In genomic region chr13:12165461-12166058, GRCm38 (mm10) we compare ENCODE assay signal across 16 mouse cellular contexts. TPM values are rescaled to one million over a fixed set of nuclear protein-coding genes. Genes with fewer than 3 reads are reported as not detected.
DNase-seq lines count a peak whose midpoint lies in the region; ATAC-seq and TF ChIP-seq lines count a peak whose summit lies in the region.
"Had no signal": no experiment of that assay in that cellular context is flagged by ENCODE, and none has a peak within 500 bp of the region (broad histone marks: within the 10 kb centered on the region; RNA-seq: fewer than 3 reads in every experiment).

No protein-coding gene starts in this region.

- no peaks in the 10 kb centered on the region for H3K27me3 ChIP-seq in intestine, embryonic 16.5 days (replicated peaks; ENCODE audit: control insufficient read depth, insufficient read depth, low read length)
- H3K27me3 ChIP-seq in intestine, embryonic 15.5 days (replicated peaks), result no peaks in the 10 kb centered on the region
- H3K27me3 ChIP-seq: embryonic facial prominence, embryonic 15.5 days; midbrain, embryonic 13.5 days had no signal

- ATAC-seq in intestine, embryonic 16.5 days, result peak; percentile 64; the same call in 1 of the 2 replicates
- no peak for ATAC-seq in intestine, embryonic 15.5 days
- ATAC-seq: midbrain, embryonic 13.5 days had no signal

- H3K4me3 ChIP-seq in gastrocnemius, adult 2 months, result no peak overlapping the region
- no peak overlapping the region for H3K4me3 ChIP-seq in intestine, embryonic 16.5 days (ENCODE audit: low read length)
- no peak overlapping the region for H3K4me3 ChIP-seq in intestine, embryonic 15.5 days (replicated peaks)
- H3K4me3 ChIP-seq: embryonic facial prominence, embryonic 15.5 days; midbrain, embryonic 13.5 days had no signal

- H3K9ac ChIP-seq in intestine, embryonic 16.5 days (ENCODE audit: low read depth, low read length), result no peak overlapping the region
- no peak overlapping the region for H3K9ac ChIP-seq in intestine, embryonic 15.5 days
- H3K9ac ChIP-seq: embryonic facial prominence, embryonic 15.5 days; midbrain, embryonic 13.5 days had no signal

- WGBS in intestine, embryonic 16.5 days, result 34% methylated on average over 8 of the region's 8 CpGs
- 49% methylated on average over 8 of the region's 8 CpGs for WGBS in intestine, embryonic 15.5 days

- H3K27ac ChIP-seq in gastrocnemius, adult 2 months, result peak overlapping the region; percentile 38; the same call in 1 of the 2 replicates
- H3K27ac ChIP-seq in intestine, embryonic 16.5 days (ENCODE audit: low read length), result no peak overlapping the region
- H3K27ac ChIP-seq in intestine, embryonic 15.5 days, result no peak overlapping the region
- H3K27ac ChIP-seq: embryonic facial prominence, embryonic 15.5 days; midbrain, embryonic 13.5 days had no signal

- intact Hi-C loops in gastrocnemius, adult 2 months (cut with DNase I), result no loop called here

- H3K9me3 ChIP-seq in intestine, embryonic 16.5 days (ENCODE audit: control insufficient read depth, low read length), result no peaks in the 10 kb centered on the region
- H3K9me3 ChIP-seq in intestine, embryonic 15.5 days, result no peaks in the 10 kb centered on the region
- H3K9me3 ChIP-seq: embryonic facial prominence, embryonic 15.5 days; G1E; midbrain, embryonic 13.5 days had no signal

- H3K4me1 ChIP-seq in intestine, embryonic 16.5 days (ENCODE audit: control insufficient read depth, insufficient read depth, low read length), result no peaks in the 10 kb centered on the region; the same call in 1 of the 2 replicates
- H3K4me1 ChIP-seq in intestine, embryonic 15.5 days (replicated peaks), result no peaks in the 10 kb centered on the region
- H3K4me1 ChIP-seq: embryonic facial prominence, embryonic 15.5 days had no signal

- no peak for DNase-seq in gastrocnemius, adult 2 months
- DNase-seq in gastrocnemius, adult 18-20 months (ENCODE audit: low spot score), result no peak
- DNase-seq in retina, embryonic 14.5 days (ENCODE audit: low spot score), result peak; percentile 15
- no peak for DNase-seq in retina, postnatal 1 day
- DNase-seq in gastrocnemius, postnatal 10 days, result no peak
- no peak for DNase-seq in adrenal gland, postnatal 10 days
- DNase-seq: B cell, adult 2 months; cerebellum, postnatal 14 days; lung, postnatal 10 days; right cerebral cortex, postnatal 14 days; thymus, postnatal 14 days had no signal

- H3K4me2 ChIP-seq in intestine, embryonic 16.5 days (ENCODE audit: low read depth, low read length), result no peak overlapping the region
- no peak overlapping the region for H3K4me2 ChIP-seq in intestine, embryonic 15.5 days (replicated peaks)
- H3K4me2 ChIP-seq: embryonic facial prominence, embryonic 15.5 days; midbrain, embryonic 13.5 days had no signal

- no peaks in the 10 kb centered on the region for H3K36me3 ChIP-seq in intestine, embryonic 16.5 days (ENCODE audit: control insufficient read depth, insufficient read depth, low read length)
- H3K36me3 ChIP-seq in intestine, embryonic 15.5 days, result no peaks in the 10 kb centered on the region
- H3K36me3 ChIP-seq: embryonic facial prominence, embryonic 15.5 days; G1E; midbrain, embryonic 13.5 days had no signal

- no peak for TF ChIP-seq CTCF in gastrocnemius, adult 2 months (IDR thresholded peaks at IDR 0.05)

RNA-seq across cellular contexts. Expression of gene Ryr2, which starts 58.8 kb away (rescaled TPM):
- total RNA-seq in gastrocnemius, adult 2 months (2021), result under 1 TPM; 0.18 to 0.20 TPM
- under 1 TPM; 0.16 to 0.45 TPM for total RNA-seq in gastrocnemius, adult 18-20 months (2021)
- 0.65 and 0.78 TPM in 2 replicates for polyA plus RNA-seq in intestine, embryonic 16.5 days (2015; fragmentation: Nextera tagmentation; extraction: Ambion mirVana)
- polyA plus RNA-seq in intestine, embryonic 15.5 days (2015; fragmentation: Nextera tagmentation; extraction: Ambion mirVana), result 1.0 and 1.1 TPM in 2 replicates
- total RNA-seq in gastrocnemius, postnatal 10 days (2021), result under 1 TPM; 0.33 to 0.75 TPM
- total RNA-seq in adrenal gland, postnatal 10 days (2021), result 10 to 100 TPM in 1 of 2 experiments, 1 to 10 TPM in 1; 7.9 to 13.5 TPM
- polyA plus RNA-seq: G1E had no signal

Comparison
In these comparisons a context has a peak if more than half of its experiments do, and no peak if none do; other contexts are left out.
1. RNA of gene Ryr2, which starts 58.8 kb away (total RNA-seq): 7.9 to 13.5 TPM in adrenal gland, postnatal 10 days; 0.33 to 0.75 TPM in gastrocnemius, postnatal 10 days, 0.16 to 0.45 TPM in gastrocnemius, adult 18-20 months and 0.18 to 0.20 TPM in gastrocnemius, adult 2 months; every median in the first group is over 4 times any median in the second.